Mouse (Mus musculus) CH12.LX (cell line): ENCODE results near the gene Mal. TPM values are rescaled to one million over a fixed set of nuclear protein-coding genes. Genes with fewer than 3 reads are reported as not detected.

Experiments
- CHD1 ChIP-seq: IDR thresholded peaks from 2 replicates; pipeline ENCODE4 v1.6.1; 2012; ENCODE audit warnings: low read depth, low read length, improper control_type of control experiment, inconsistent platforms
- E2F4 ChIP-seq: IDR thresholded peaks from 2 replicates; pipeline ENCODE4 v1.6.1; 2011; ENCODE audit warnings: low read depth, low read length, improper control_type of control experiment; ENCODE audit not compliant: insufficient replicate concordance
- JUND ChIP-seq: conservative IDR thresholded peaks from 2 replicates; pipeline ENCODE4 v1.6.1; 2011; ENCODE audit warnings: low read depth, low read length, improper control_type of control experiment
- KAT2A ChIP-seq: IDR thresholded peaks from 2 replicates; pipeline ENCODE4 v1.6.1; 2012; ENCODE audit warnings: low read length, improper control_type of control experiment, inconsistent platforms; ENCODE audit not compliant: insufficient replicate concordance
- MAX ChIP-seq: IDR thresholded peaks from 2 replicates; pipeline ENCODE4 v1.6.1; 2011; ENCODE audit warnings: low read length, improper control_type of control experiment
- MEF2A ChIP-seq: IDR thresholded peaks from 2 replicates; pipeline ENCODE4 v1.6.1; 2014; ENCODE audit warnings: low read depth, mild to moderate bottlenecking, inconsistent platforms, low read length, improper control_type of control experiment, borderline replicate concordance
- NELFE ChIP-seq: IDR thresholded peaks from 2 replicates; pipeline ENCODE4 v1.6.1; 2011; ENCODE audit warnings: low read depth, low read length, improper control_type of control experiment
- PAX5 ChIP-seq: IDR thresholded peaks from 2 replicates; pipeline ENCODE4 v1.6.1; 2012; ENCODE audit warnings: low read length, inconsistent platforms, mixed read lengths
- POLR2AphosphoS2 ChIP-seq: IDR thresholded peaks from 2 replicates; pipeline ENCODE4 v1.6.1; 2011; ENCODE audit warnings: low read depth, low read length, improper control_type of control experiment
- RAD21 ChIP-seq: IDR thresholded peaks from 2 replicates; pipeline ENCODE4 v1.6.1; 2011; ENCODE audit warnings: low read depth, mild to moderate bottlenecking, low read length, improper control_type of control experiment, moderate library complexity
- SIN3A ChIP-seq: IDR thresholded peaks from 2 replicates; pipeline ENCODE4 v1.6.1; 2012; ENCODE audit warnings: low read length, improper control_type of control experiment, inconsistent platforms
- ZNF384 ChIP-seq: IDR thresholded peaks from 2 replicates; pipeline ENCODE4 v1.6.1; 2012; ENCODE audit warnings: low read depth, low read length, improper control_type of control experiment, inconsistent platforms
- polyA plus RNA-seq: library from polyadenylated mRNA; unstranded; fragments of >175 nt; gene quantifications from 2 replicates; pipeline ENCODE4 v1.2.1, GENCODE M21; 2012; ENCODE audit warnings: low read depth; ENCODE audit not compliant: insufficient read length
- total RNA-seq, 2 experiments: library from RNA; depleted of rRNA; stranded (reverse); fragments of 300-350 nt in 1 of 2; fragments of >200 nt in 1 of 2; gene quantifications; 2 replicates each; pipeline ENCODE4 v1.2.3; 2012 to 2014

Gene Mal
- total and polyA plus RNA-seq, 3 experiments, result not detected

DNA sequence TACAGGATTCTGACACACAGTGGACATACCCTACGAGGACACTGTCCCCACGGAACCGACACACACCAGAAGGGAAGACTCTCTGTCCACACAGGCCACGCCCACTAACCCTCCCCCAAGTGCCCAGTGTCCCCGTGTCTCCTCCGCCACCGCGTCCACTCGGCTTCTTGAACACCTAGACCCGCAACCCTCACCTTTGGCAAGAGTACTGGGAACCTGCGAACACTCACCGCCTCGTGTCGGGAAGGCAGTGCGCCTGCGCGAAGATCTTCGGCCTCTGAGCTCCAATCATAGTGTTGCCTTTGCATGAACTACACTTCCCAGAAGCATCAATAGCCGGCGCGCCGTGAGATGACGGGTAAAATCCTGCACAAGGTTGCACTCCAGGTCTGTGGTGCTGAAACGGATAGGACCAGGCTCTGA is 72.0 kb downstream of the Mal start (continued):
- TF ChIP-seq JUND, result no peak
- peak; percentile 84 for TF ChIP-seq MAX
- no peak for TF ChIP-seq ZNF384
- no peak for TF ChIP-seq PAX5
- no peak for TF ChIP-seq POLR2AphosphoS2
- no peak for TF ChIP-seq MEF2A
- TF ChIP-seq RAD21, result no peak
- TF ChIP-seq SIN3A, result peak; percentile 98
- TF ChIP-seq E2F4, result no peak
- TF ChIP-seq CHD1, result no peak
- TF ChIP-seq KAT2A, result peak; percentile 97; the same call in 1 of the 2 replicates
- peak; percentile 78 for TF ChIP-seq NELFE

Other genes starting within 250 kb of the Mal start
- 0.17 and 0.21 TPM in 2 replicates for gene Gpat2, start 231.5 kb downstream of the Mal start, total RNA-seq (2012; rRNA removed)
- 0.19 TPM in 2 replicates for gene Gpat2, start 231.5 kb downstream of the Mal start, total RNA-seq (2014; rRNA removed)
- gene Gpat2, start 231.5 kb downstream of the Mal start, polyA plus RNA-seq, result 0.45 and 0.63 TPM in 2 replicates
- 8.6 and 9.9 TPM in 2 replicates for gene Fahd2a, start 212.1 kb downstream of the Mal start, total RNA-seq (2012; rRNA removed)
- gene Fahd2a, start 212.1 kb downstream of the Mal start, total RNA-seq (2014; rRNA removed), result 6.6 and 8.1 TPM in 2 replicates
- 4.5 and 5.2 TPM in 2 replicates for gene Fahd2a, start 212.1 kb downstream of the Mal start, polyA plus RNA-seq
- not detected in 2 replicates for gene Kcnip3, start 134.6 kb downstream of the Mal start, total RNA-seq (2012; rRNA removed)
- gene Kcnip3, start 134.6 kb downstream of the Mal start, total RNA-seq (2014; rRNA removed), result not detected in 2 replicates
- gene Kcnip3, start 134.6 kb downstream of the Mal start, polyA plus RNA-seq, result not detected in 2 replicates
- gene Prom2, start 115.2 kb downstream of the Mal start, total RNA-seq (2012; rRNA removed), result not detected in 2 replicates
- not detected in 2 replicates for gene Prom2, start 115.2 kb downstream of the Mal start, total RNA-seq (2014; rRNA removed)
- not detected in 2 replicates for gene Prom2, start 115.2 kb downstream of the Mal start, polyA plus RNA-seq
- gene Zfp661, start 69.6 kb downstream of the Mal start, total RNA-seq (2012; rRNA removed), result 4.1 and 4.7 TPM in 2 replicates
- gene Zfp661, start 69.6 kb downstream of the Mal start, total RNA-seq (2014; rRNA removed), result 5.9 and 6.7 TPM in 2 replicates
- 2.5 and 3.2 TPM in 2 replicates for gene Zfp661, start 69.6 kb downstream of the Mal start, polyA plus RNA-seq
- gene Mrps5, start 69.5 kb downstream of the Mal start, total RNA-seq (2012; rRNA removed), result 173 and 188 TPM in 2 replicates
- gene Mrps5, start 69.5 kb downstream of the Mal start, total RNA-seq (2014; rRNA removed), result 144 and 186 TPM in 2 replicates
- 210 and 278 TPM in 2 replicates for gene Mrps5, start 69.5 kb downstream of the Mal start, polyA plus RNA-seq
- not detected in 2 replicates for gene Mall, start 73.2 kb upstream of the Mal start, total RNA-seq (2012; rRNA removed)
- gene Mall, start 73.2 kb upstream of the Mal start, total RNA-seq (2014; rRNA removed), result not detected in 2 replicates
- gene Mall, start 73.2 kb upstream of the Mal start, polyA plus RNA-seq, result 0.11 and 0.16 TPM in 2 replicates
- 7.5 and 8.2 TPM in 2 replicates for gene Nphp1, start 132.2 kb upstream of the Mal start, total RNA-seq (2012; rRNA removed)
- 4.6 and 6.3 TPM in 2 replicates for gene Nphp1, start 132.2 kb upstream of the Mal start, total RNA-seq (2014; rRNA removed)
- 9.7 and 10.5 TPM in 2 replicates for gene Nphp1, start 132.2 kb upstream of the Mal start, polyA plus RNA-seq
- gene Mtln, start 135.8 kb upstream of the Mal start, total RNA-seq (2012; rRNA removed), result 43.9 and 51.3 TPM in 2 replicates
- 37.2 and 47.2 TPM in 2 replicates for gene Mtln, start 135.8 kb upstream of the Mal start, total RNA-seq (2014; rRNA removed)
- 35.4 and 40.7 TPM in 2 replicates for gene Mtln, start 135.8 kb upstream of the Mal start, polyA plus RNA-seq
- gene Bub1, start 175.2 kb upstream of the Mal start, total RNA-seq (2012; rRNA removed), result 46.6 and 47.0 TPM in 2 replicates
- gene Bub1, start 175.2 kb upstream of the Mal start, total RNA-seq (2014; rRNA removed), result 131 and 133 TPM in 2 replicates
- 59.0 and 66.2 TPM in 2 replicates for gene Bub1, start 175.2 kb upstream of the Mal start, polyA plus RNA-seq
- 0.25 and 0.29 TPM in 2 replicates for gene Acoxl, start 182.2 kb upstream of the Mal start, total RNA-seq (2012; rRNA removed)
- 0.15 TPM in 1 of 2 replicates, not detected in the other for gene Acoxl, start 182.2 kb upstream of the Mal start, total RNA-seq (2014; rRNA removed)
- gene Acoxl, start 182.2 kb upstream of the Mal start, polyA plus RNA-seq, result 0.20 and 0.43 TPM in 2 replicates